Mouse (Mus musculus): ENCODE data around the gene Nos3. TPM values are rescaled to one million over a fixed set of nuclear protein-coding genes. Genes with fewer than 3 reads are reported as not detected.
A peak's percentile ranks its signal among the peaks of the same experiment; 100 is the strongest.

Nos3 gene
- total and polyA plus RNA-seq, 2 experiments: 1.1 to 2.9 TPM

DNA sequence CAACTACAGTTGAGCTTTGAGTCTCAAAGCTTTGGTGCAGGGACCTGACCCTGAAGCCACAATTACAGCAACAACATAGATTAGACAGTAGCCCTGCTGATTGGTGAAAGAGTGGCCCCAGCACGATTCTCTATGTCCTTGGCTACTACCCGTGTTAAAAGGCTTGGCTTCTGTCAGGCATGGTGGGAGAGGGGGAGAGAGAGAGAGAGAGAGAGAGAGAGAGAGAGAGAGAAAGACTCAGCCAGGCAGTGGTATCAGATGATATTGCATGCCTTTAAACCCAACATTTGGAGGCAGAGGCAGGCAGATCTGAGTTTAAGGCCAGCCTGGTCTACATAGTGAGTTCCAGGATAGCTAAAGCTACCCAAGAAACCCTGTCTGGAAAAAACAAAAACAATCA, 17.4 kb downstream of the Nos3 start:
- no peak for TF ChIP-seq CTCF (IDR thresholded peaks at IDR 0.05; ENCODE audit: low read depth, low read length)
- no peak for TF ChIP-seq POLR2A (IDR thresholded peaks at IDR 0.05; ENCODE audit: extremely low read depth, insufficient read depth, low read length)
- H3K27me3 ChIP-seq (ENCODE audit: control insufficient read depth, insufficient read depth, low read length): no peaks in the 10 kb centered on the region
- no peak overlapping the region for H3K9ac ChIP-seq (ENCODE audit: low read depth, low read length)
- no peak for DNase-seq (ENCODE audit: extremely low read depth, low read depth, low spot score)
- no peaks in the 10 kb centered on the region; the same call in 1 of the 2 replicates for H3K4me1 ChIP-seq (ENCODE audit: control insufficient read depth, insufficient read depth, low read length)
- WGBS: 54% methylated on average over 2 of the region's 2 CpGs
- H3K27ac ChIP-seq (replicated peaks; ENCODE audit: insufficient read depth, low read depth, low read length): no peak overlapping the region
- H3K36me3 ChIP-seq (ENCODE audit: control insufficient read depth, insufficient read depth, low read length): no peaks in the 10 kb centered on the region
- H3K4me3 ChIP-seq (ENCODE audit: insufficient read depth, low read depth, low read length): no peak overlapping the region
- H3K79me2 ChIP-seq (ENCODE audit: control insufficient read depth, insufficient read depth, low read length): no peaks in the 10 kb centered on the region

- TF ChIP-seq POLR2A (IDR thresholded peaks at IDR 0.05; ENCODE audit: extremely low read depth, insufficient read depth, low read length) (no peak), CTCF (IDR thresholded peaks at IDR 0.05; ENCODE audit: low read depth, low read length) (peak; percentile 61)
- DNase-seq (ENCODE audit: extremely low read depth, low read depth, low spot score): peak; percentile 88
- Histone ChIP-seq H3K9ac (ENCODE audit: low read depth, low read length) (peak overlapping the region; percentile 56), H3K4me3 (ENCODE audit: insufficient read depth, low read depth, low read length) (peak overlapping the region; percentile 52), H3K79me2 (ENCODE audit: control insufficient read depth, insufficient read depth, low read length) (no peaks in the 10 kb centered on the region), H3K36me3 (ENCODE audit: control insufficient read depth, insufficient read depth, low read length) (no peaks in the 10 kb centered on the region), H3K27ac (replicated peaks; ENCODE audit: insufficient read depth, low read depth, low read length) (peak overlapping the region; percentile 43), H3K4me1 (ENCODE audit: control insufficient read depth, insufficient read depth, low read length) (peaks cover 5% of the 10 kb centered on the region; the same call in 1 of the 2 replicates), H3K27me3 (ENCODE audit: control insufficient read depth, insufficient read depth, low read length) (no peaks in the 10 kb centered on the region)
- 4% methylated on average over 34 of the region's 34 CpGs for WGBS
Observed at GRCm38 (mm10) chr5:24383026-24383859, 18.6 kb downstream of the Nos3 start.

DNA sequence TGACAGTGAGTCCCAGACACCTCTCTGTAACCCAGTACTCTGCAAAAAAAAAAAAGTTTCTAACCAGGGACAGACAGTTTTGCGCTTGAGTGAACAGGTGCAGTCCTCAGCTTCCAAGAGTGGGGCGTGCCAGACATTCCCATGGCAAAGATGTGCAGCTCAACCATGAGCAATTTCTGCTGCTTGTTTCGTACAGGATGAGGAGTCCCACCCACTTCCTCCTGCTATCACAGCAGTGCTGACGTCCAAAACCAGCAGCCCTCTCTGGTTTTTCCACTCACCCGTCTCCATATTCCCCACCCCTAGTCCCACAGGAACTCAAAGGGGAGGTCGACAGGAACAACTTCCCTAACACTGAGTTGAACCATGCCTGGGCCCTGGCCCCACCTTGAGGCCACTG, 19.8 kb downstream of the Nos3 start:
- H3K79me2 ChIP-seq (ENCODE audit: control insufficient read depth, insufficient read depth, low read length): no peaks in the 10 kb centered on the region
- TF ChIP-seq POLR2A (IDR thresholded peaks at IDR 0.05; ENCODE audit: extremely low read depth, insufficient read depth, low read length) (no peak), CTCF (IDR thresholded peaks at IDR 0.05; ENCODE audit: low read depth, low read length) (no peak)
- H3K27ac ChIP-seq (replicated peaks; ENCODE audit: insufficient read depth, low read depth, low read length): no peak overlapping the region
- H3K4me3 ChIP-seq (ENCODE audit: insufficient read depth, low read depth, low read length): no peak overlapping the region
- H3K4me1 ChIP-seq (ENCODE audit: control insufficient read depth, insufficient read depth, low read length): peaks cover 6% of the 10 kb centered on the region; the same call in 1 of the 2 replicates
- DNase-seq (ENCODE audit: extremely low read depth, low read depth, low spot score): no peak
- 65% methylated on average over 6 of the region's 6 CpGs for WGBS
- H3K27me3 ChIP-seq (ENCODE audit: control insufficient read depth, insufficient read depth, low read length): no peaks in the 10 kb centered on the region
- no peaks in the 10 kb centered on the region for H3K36me3 ChIP-seq (ENCODE audit: control insufficient read depth, insufficient read depth, low read length)
- no peak overlapping the region for H3K9ac ChIP-seq (ENCODE audit: low read depth, low read length)

DNA sequence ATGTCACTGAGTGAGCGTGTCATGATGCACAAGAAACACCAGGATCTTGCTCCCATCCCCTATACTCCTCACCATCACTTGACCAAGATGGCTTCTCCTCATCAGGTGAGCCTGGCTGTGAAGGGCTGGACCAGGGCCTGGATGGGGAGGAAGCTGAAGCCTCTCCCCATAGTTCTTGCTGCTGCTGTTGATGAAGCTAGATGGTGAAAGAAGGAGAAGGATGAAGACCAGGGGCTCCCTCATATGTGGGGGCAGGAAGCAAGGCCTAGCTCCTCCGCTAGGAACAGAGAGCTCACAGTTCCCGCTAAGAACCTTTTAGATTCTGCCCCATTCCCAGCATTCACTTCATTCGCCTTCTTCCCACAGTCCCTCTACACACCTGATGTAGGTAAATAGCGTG, 20.8 kb downstream of the Nos3 start:
- Histone ChIP-seq H3K27me3 (ENCODE audit: control insufficient read depth, insufficient read depth, low read length) (no peaks in the 10 kb centered on the region), H3K36me3 (ENCODE audit: control insufficient read depth, insufficient read depth, low read length) (no peaks in the 10 kb centered on the region), H3K9ac (ENCODE audit: low read depth, low read length) (no peak overlapping the region), H3K27ac (replicated peaks; ENCODE audit: insufficient read depth, low read depth, low read length) (no peak overlapping the region), H3K4me1 (ENCODE audit: control insufficient read depth, insufficient read depth, low read length) (peaks cover 7% of the 10 kb centered on the region; the same call in 1 of the 2 replicates), H3K4me3 (ENCODE audit: insufficient read depth, low read depth, low read length) (no peak overlapping the region), H3K79me2 (ENCODE audit: control insufficient read depth, insufficient read depth, low read length) (no peaks in the 10 kb centered on the region)
- DNase-seq (ENCODE audit: extremely low read depth, low read depth, low spot score): no peak
- TF ChIP-seq POLR2A (IDR thresholded peaks at IDR 0.05; ENCODE audit: extremely low read depth, insufficient read depth, low read length) (no peak), CTCF (IDR thresholded peaks at IDR 0.05; ENCODE audit: low read depth, low read length) (no peak)
- WGBS: 95% methylated on average over 5 of the region's 5 CpGs

GRCm38 (mm10) chr5:24385887-24386550, 21.4 kb downstream of the Nos3 start:
- Histone ChIP-seq H3K36me3 (ENCODE audit: control insufficient read depth, insufficient read depth, low read length) (no peaks in the 10 kb centered on the region), H3K4me3 (ENCODE audit: insufficient read depth, low read depth, low read length) (no peak overlapping the region), H3K27me3 (ENCODE audit: control insufficient read depth, insufficient read depth, low read length) (no peaks in the 10 kb centered on the region)

More at GRCm38 (mm10) chr5:24385887-24386550, 21.4 kb downstream of the Nos3 start:
- DNase-seq (ENCODE audit: extremely low read depth, low read depth, low spot score): no peak
- Histone ChIP-seq H3K9ac (ENCODE audit: low read depth, low read length) (no peak overlapping the region), H3K27ac (replicated peaks; ENCODE audit: insufficient read depth, low read depth, low read length) (no peak overlapping the region), H3K4me1 (ENCODE audit: control insufficient read depth, insufficient read depth, low read length) (peaks cover 7% of the 10 kb centered on the region; the same call in 1 of the 2 replicates), H3K79me2 (ENCODE audit: control insufficient read depth, insufficient read depth, low read length) (no peaks in the 10 kb centered on the region)
- WGBS: 86% methylated on average over 10 of the region's 10 CpGs
- TF ChIP-seq CTCF (IDR thresholded peaks at IDR 0.05; ENCODE audit: low read depth, low read length) (no peak), POLR2A (IDR thresholded peaks at IDR 0.05; ENCODE audit: extremely low read depth, insufficient read depth, low read length) (no peak)
